Mouse (Mus musculus): ENCODE measurements around the gene Rabgap1.

Rabgap1 gene

GRCm38 (mm10) chr2:37516030-37516710 is 73.1 kb downstream of the Rabgap1 start, which contains the start of gene Gpr21:
Gene Gpr21 (plus strand): TSS chr2:37516332.
- no peak for DNase-seq

- DNase-seq = no peak
These were observed 73.9 kb downstream of the Rabgap1 start for GRCm38 (mm10) chr2:37516922-37517462.

- no peak for DNase-seq
These were observed 75.6 kb downstream of the Rabgap1 start for GRCm38 (mm10) chr2:37518561-37519285.

- no peak for DNase-seq
These were observed 76.2 kb downstream of the Rabgap1 start for GRCm38 (mm10) chr2:37519286-37519640.

GRCm38 (mm10) chr2:37527587-37527986 is 84.5 kb downstream of the Rabgap1 start:
- no peak for DNase-seq

- no peak for DNase-seq
These were observed 86.3 kb downstream of the Rabgap1 start for GRCm38 (mm10) chr2:37529397-37529796.

- no peak for DNase-seq
These were observed 87.7 kb downstream of the Rabgap1 start for GRCm38 (mm10) chr2:37530766-37531165.

GRCm38 (mm10) chr2:37531639-37532038 is 88.6 kb downstream of the Rabgap1 start:
- no peak for DNase-seq

- no peak for DNase-seq
These were observed 106.4 kb downstream of the Rabgap1 start for GRCm38 (mm10) chr2:37549346-37550012.

- no peak for DNase-seq
These were observed 113.3 kb downstream of the Rabgap1 start for GRCm38 (mm10) chr2:37556366-37556765.

- no peak for DNase-seq
These were observed 122.5 kb downstream of the Rabgap1 start for GRCm38 (mm10) chr2:37565579-37565978.

- DNase-seq = no peak
These were observed 123.0 kb downstream of the Rabgap1 start for GRCm38 (mm10) chr2:37566035-37566434.

- no peak for DNase-seq
These were observed 126.8 kb downstream of the Rabgap1 start for GRCm38 (mm10) chr2:37569888-37570287.

GRCm38 (mm10) chr2:37570703-37571102 is 127.6 kb downstream of the Rabgap1 start:
- DNase-seq = no peak

GRCm38 (mm10) chr2:37572141-37572540 is 129.1 kb downstream of the Rabgap1 start:
- DNase-seq = no peak

GRCm38 (mm10) chr2:37576661-37577060 is 133.6 kb downstream of the Rabgap1 start:
- DNase-seq = no peak

- no peak for DNase-seq
These were observed 135.1 kb downstream of the Rabgap1 start for GRCm38 (mm10) chr2:37578185-37578584.

GRCm38 (mm10) chr2:37587919-37588318 is 144.8 kb downstream of the Rabgap1 start:
- DNase-seq = no peak

Measured in thymus, adult 18-20 months (tissue).